Comparison of ENCODE assay signal across 22 mouse cellular contexts in the genomic region with DNA sequence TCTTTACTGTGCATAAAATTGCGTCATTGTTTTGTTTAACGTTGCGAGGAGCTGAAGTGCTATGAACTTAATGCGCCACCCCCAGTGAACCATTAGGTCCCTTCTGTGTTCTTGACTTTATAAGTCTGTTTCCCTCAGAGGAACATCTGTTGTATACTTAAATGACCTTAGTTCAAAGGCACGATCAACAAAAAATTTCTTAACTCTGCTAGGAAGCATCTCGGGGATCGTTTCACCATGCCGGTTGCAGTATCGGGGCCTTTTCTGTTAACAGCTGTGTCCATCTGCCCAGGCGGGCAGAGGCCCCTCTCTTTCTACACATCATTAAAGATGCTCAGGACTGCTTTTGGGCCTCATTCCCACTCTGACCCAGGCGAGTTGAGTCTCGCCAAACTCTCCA. TPM values are rescaled to one million over a fixed set of nuclear protein-coding genes. Genes with fewer than 3 reads are reported as not detected.
DNase-seq lines count a peak whose midpoint lies in the region; ATAC-seq and TF ChIP-seq lines count a peak whose summit lies in the region.
"Had no signal": no experiment of that assay in that cellular context is flagged by ENCODE, and none has a peak within 500 bp of the region (broad histone marks: within the 10 kb centered on the region; RNA-seq: fewer than 3 reads in every experiment).

No protein-coding gene starts in this region.

- 73% methylated on average over 12 of the region's 12 CpGs for WGBS in liver, adult 2 months
- 81% methylated on average over 12 of the region's 12 CpGs for WGBS in liver, embryonic 11.5 days
- 41% methylated on average over 12 of the region's 12 CpGs for WGBS in lung, embryonic 14.5 days

- no peak for TF ChIP-seq CTCF in liver, adult 2 months (IDR thresholded peaks at IDR 0.05; ENCODE audit: low read depth, low read length)
- TF ChIP-seq CTCF in lung, embryonic 14.5 days (IDR thresholded peaks at IDR 0.05; ENCODE audit: low read depth), result no peak

- H3K27ac ChIP-seq in liver, adult 2 months (replicated peaks; ENCODE audit: insufficient read depth, low read depth, low read length), result no peak overlapping the region
- H3K27ac ChIP-seq in liver, embryonic 11.5 days (ENCODE audit: low read depth, low read length), result no peak overlapping the region
- no peak overlapping the region for H3K27ac ChIP-seq in lung, embryonic 14.5 days (ENCODE audit: low read depth)
- H3K27ac ChIP-seq: forebrain, embryonic 10.5 days; kidney, embryonic 15.5 days; layer of hippocampus, adult 2 months; liver, embryonic 12.5 days; midbrain, embryonic 12.5 days; neural tube, embryonic 13.5 days had no signal

- H3K9me3 ChIP-seq in liver, embryonic 11.5 days (ENCODE audit: control insufficient read depth, low read length), result no peaks in the 10 kb centered on the region
- no peaks in the 10 kb centered on the region for H3K9me3 ChIP-seq in lung, embryonic 14.5 days (ENCODE audit: low read depth, low read length)
- H3K9me3 ChIP-seq: forebrain, embryonic 10.5 days; heart, embryonic 12.5 days; kidney, embryonic 15.5 days; liver, embryonic 12.5 days; midbrain, embryonic 12.5 days; neural tube, embryonic 13.5 days had no signal

- no peaks in the 10 kb centered on the region for H3K27me3 ChIP-seq in liver, adult 2 months (ENCODE audit: control insufficient read depth, insufficient read depth, low read length)
- H3K27me3 ChIP-seq in liver, embryonic 11.5 days (replicated peaks; ENCODE audit: control insufficient read depth, insufficient read depth, low read length), result no peaks in the 10 kb centered on the region
- H3K27me3 ChIP-seq in lung, embryonic 14.5 days (ENCODE audit: insufficient read depth, low read length), result no peaks in the 10 kb centered on the region
- H3K27me3 ChIP-seq: neural tube, embryonic 13.5 days had no signal

- H3K4me3 ChIP-seq in liver, adult 2 months (ENCODE audit: insufficient read depth, low read depth, low read length), result no peak overlapping the region
- no peak overlapping the region for H3K4me3 ChIP-seq in liver, embryonic 11.5 days (ENCODE audit: low read depth, low read length)
- no peak overlapping the region for H3K4me3 ChIP-seq in lung, embryonic 14.5 days (ENCODE audit: low read depth, low read length)
- H3K4me3 ChIP-seq: forebrain, embryonic 10.5 days; heart, embryonic 12.5 days; kidney, embryonic 15.5 days; layer of hippocampus, adult 2 months; liver, embryonic 12.5 days; midbrain, embryonic 12.5 days; neural tube, embryonic 13.5 days had no signal

- H3K9ac ChIP-seq in liver, adult 2 months (ENCODE audit: low read depth, low read length), result no peak overlapping the region
- no peak overlapping the region for H3K9ac ChIP-seq in liver, embryonic 11.5 days (ENCODE audit: low read depth, low read length)
- H3K9ac ChIP-seq in lung, embryonic 14.5 days, result no peak overlapping the region
- H3K9ac ChIP-seq: forebrain, postnatal 0 days; heart, embryonic 12.5 days; kidney, embryonic 15.5 days; liver, embryonic 12.5 days; midbrain, embryonic 12.5 days; neural tube, embryonic 13.5 days had no signal

- no peaks in the 10 kb centered on the region for H3K79me2 ChIP-seq in liver, adult 2 months (ENCODE audit: control insufficient read depth, insufficient read depth, low read length)

- ATAC-seq in liver, embryonic 11.5 days (replicated peaks; ENCODE audit: low FRiP score), result no peak
- ATAC-seq in lung, embryonic 14.5 days (ENCODE audit: insufficient read depth), result peak; percentile 88
- ATAC-seq: forebrain, postnatal 0 days; hindbrain, embryonic 16.5 days; liver, embryonic 12.5 days had no signal

- peak; percentile 15 to 28 for DNase-seq in heart, postnatal 14 days
- DNase-seq in heart, postnatal 4 days, result no peak
- peak; percentile 20 for DNase-seq in liver, adult 2 months (ENCODE audit: extremely low read depth, low read depth, low spot score)
- no peak for DNase-seq in liver, embryonic 11.5 days (ENCODE audit: low spot score)
- peak; percentile 84 for DNase-seq in lung, embryonic 14.5 days
- DNase-seq in lung, postnatal 36 days, result peak; percentile 65
- no peak for DNase-seq in left cerebral cortex, postnatal 4 days
- DNase-seq in testis, postnatal 14 days (ENCODE audit: low spot score), result no peak
- DNase-seq: adrenal gland, postnatal 25 days; cerebellum, adult 11 months; cerebellum, postnatal 25 days; forebrain, postnatal 0 days; gastrocnemius, postnatal 36 days; layer of hippocampus, postnatal 36 days had no signal

- H3K4me2 ChIP-seq in liver, embryonic 11.5 days, result no peak overlapping the region
- no peak overlapping the region for H3K4me2 ChIP-seq in lung, embryonic 14.5 days
- H3K4me2 ChIP-seq: heart, embryonic 12.5 days; kidney, embryonic 15.5 days; liver, embryonic 12.5 days; midbrain, embryonic 12.5 days; neural tube, embryonic 13.5 days had no signal

- no peak for TF ChIP-seq POLR2A in liver, adult 2 months (IDR thresholded peaks at IDR 0.05; ENCODE audit: extremely low read depth, insufficient read depth, low read length)

- H3K36me3 ChIP-seq in liver, adult 2 months (ENCODE audit: control insufficient read depth, insufficient read depth, low read length), result no peaks in the 10 kb centered on the region
- no peaks in the 10 kb centered on the region for H3K36me3 ChIP-seq in liver, embryonic 11.5 days (ENCODE audit: control insufficient read depth, insufficient read depth, low read length)
- no peaks in the 10 kb centered on the region for H3K36me3 ChIP-seq in lung, embryonic 14.5 days (ENCODE audit: insufficient read depth)
- H3K36me3 ChIP-seq: forebrain, embryonic 10.5 days; heart, embryonic 12.5 days; kidney, embryonic 15.5 days; liver, embryonic 12.5 days; midbrain, embryonic 12.5 days; neural tube, embryonic 13.5 days had no signal

- intact Hi-C loops in heart, postnatal 14 days (cut with DNase I), result loop anchor here (5.0 kb wide), 1 partner anchor 315 kb away; no protein-coding TSS in a partner anchor
- intact Hi-C loops in left cerebral cortex, postnatal 4 days (cut with DNase I), result loop anchor here (5.0 to 10.0 kb wide), 2 partner anchors 157 to 305 kb away; no protein-coding TSS in a partner anchor

- no peaks in the 10 kb centered on the region for H3K4me1 ChIP-seq in liver, adult 2 months (ENCODE audit: control insufficient read depth, insufficient read depth, low read length)
- no peaks in the 10 kb centered on the region for H3K4me1 ChIP-seq in liver, embryonic 11.5 days (replicated peaks; ENCODE audit: control insufficient read depth, insufficient read depth, low read length)
- no peaks in the 10 kb centered on the region; the same call in 1 of the 2 replicates for H3K4me1 ChIP-seq in lung, embryonic 14.5 days (ENCODE audit: insufficient read depth)
- H3K4me1 ChIP-seq: heart, embryonic 12.5 days; kidney, embryonic 15.5 days; liver, embryonic 12.5 days; midbrain, embryonic 12.5 days; neural tube, embryonic 13.5 days had no signal

RNA-seq across cellular contexts. Expression of a gene that starts 46.0 kb away (rescaled TPM):
- total RNA-seq in heart, postnatal 14 days (2021), result 10 to 100 TPM; 28.6 to 34.1 TPM
- 10 to 100 TPM; 39.9 to 44.6 TPM for total RNA-seq in heart, postnatal 4 days (2021)
- total RNA-seq in liver, adult 2 months (2014; rRNA removed), result 43.2 and 44.7 TPM in 2 replicates
- polyA plus RNA-seq in liver, adult 2 months (2012; rRNA removed), result 22.6 and 24.7 TPM in 2 replicates
- polyA plus RNA-seq in liver, embryonic 11.5 days (2014; fragmentation: Nextera tagmentation; extraction: Ambion mirVana), result 85.4 and 96.5 TPM in 2 replicates
- polyA plus RNA-seq in lung, embryonic 14.5 days (2014; fragmentation: Nextera tagmentation; extraction: Ambion mirVana), result 51.0 and 54.4 TPM in 2 replicates
- 10 to 100 TPM; 32.1 to 33.9 TPM for total RNA-seq in left cerebral cortex, postnatal 4 days (2021)

Comparison
In these comparisons a context has a peak if more than half of its experiments do, and no peak if none do; other contexts are left out.
1. DNase-seq: peak in heart, postnatal 14 days (2 of 2), liver, adult 2 months (single experiment), lung, embryonic 14.5 days (single experiment) and lung, postnatal 36 days (single experiment); none in heart, postnatal 4 days (single experiment), liver, embryonic 11.5 days (single experiment), left cerebral cortex, postnatal 4 days (single experiment) and testis, postnatal 14 days (single experiment).